Mouse (Mus musculus): Measurements from ENCODE around the gene Mcpt8.
"Not testable (repeated sequence)": the region's sequence is repeated elsewhere in the genome, so short reads cannot be mapped to it uniquely, and the experiment has no call there.

Gene Mcpt8

DNA sequence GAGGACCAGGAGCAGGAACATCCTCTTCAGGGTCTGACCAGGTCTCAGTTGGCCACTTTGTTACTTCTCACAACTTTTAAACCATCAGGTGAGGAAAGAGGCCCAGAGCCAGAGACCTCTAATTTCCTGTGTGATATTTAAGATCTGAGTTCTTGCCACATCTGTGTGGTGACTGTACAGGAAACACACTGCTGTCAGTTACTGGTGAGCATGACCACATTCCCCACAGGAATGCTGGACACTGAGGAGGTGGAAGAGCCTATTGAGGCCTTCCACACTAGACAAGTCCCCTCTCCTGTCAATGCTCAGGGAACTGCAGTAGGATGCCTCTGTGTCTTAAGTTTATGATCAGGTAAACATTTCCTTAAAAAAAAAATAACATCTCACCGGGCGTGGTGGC is at the start of gene Mcpt8:
TSS of gene Mcpt8 (minus strand) at position 107 of the 400 bp plus-strand sequence.
- DNase-seq: peak; percentile 71

GRCm38 (mm10) chr14:56133675-56134074 is 48.6 kb upstream of the Mcpt8 start:
- DNase-seq: peak; percentile 46

DNA sequence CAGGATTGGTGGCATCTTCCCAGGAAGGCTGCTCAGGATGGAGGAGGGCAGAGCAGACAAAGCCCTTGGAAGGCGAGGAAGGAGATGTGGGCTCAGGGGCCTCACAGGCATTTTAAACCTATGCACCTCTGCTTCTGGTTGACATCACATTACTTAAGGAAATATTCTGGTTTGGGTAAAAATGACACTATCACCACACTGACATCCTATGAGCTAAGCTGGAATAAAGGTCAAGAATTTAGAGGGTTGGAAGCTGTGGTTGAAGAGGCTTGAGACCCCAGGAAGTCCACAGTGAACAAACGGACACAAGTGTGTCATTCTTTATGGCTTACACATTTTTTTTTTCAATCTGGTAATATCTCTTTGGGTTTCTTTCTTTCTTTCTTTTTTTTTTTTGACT is 47.4 kb upstream of the Mcpt8 start, which contains the start of gene Gzmd:
TSS of gene Gzmd (minus strand) at position 101 of the 400 bp plus-strand sequence.
- not testable (repeated sequence) for DNase-seq

- DNase-seq: no peak
Measured at GRCm38 (mm10) chr14:56128341-56128740, 43.3 kb upstream of the Mcpt8 start.

- DNase-seq: no peak
Measured at GRCm38 (mm10) chr14:56123516-56123915, 38.4 kb upstream of the Mcpt8 start.

GRCm38 (mm10) chr14:56120525-56120924 is 35.5 kb upstream of the Mcpt8 start, which contains the start of gene Gzme:
Gzme (minus strand) TSS chr14:56120625.
- DNase-seq: peak; percentile 4

GRCm38 (mm10) chr14:56115531-56116310 is 30.6 kb upstream of the Mcpt8 start:
- DNase-seq: peak; percentile 68

DNA sequence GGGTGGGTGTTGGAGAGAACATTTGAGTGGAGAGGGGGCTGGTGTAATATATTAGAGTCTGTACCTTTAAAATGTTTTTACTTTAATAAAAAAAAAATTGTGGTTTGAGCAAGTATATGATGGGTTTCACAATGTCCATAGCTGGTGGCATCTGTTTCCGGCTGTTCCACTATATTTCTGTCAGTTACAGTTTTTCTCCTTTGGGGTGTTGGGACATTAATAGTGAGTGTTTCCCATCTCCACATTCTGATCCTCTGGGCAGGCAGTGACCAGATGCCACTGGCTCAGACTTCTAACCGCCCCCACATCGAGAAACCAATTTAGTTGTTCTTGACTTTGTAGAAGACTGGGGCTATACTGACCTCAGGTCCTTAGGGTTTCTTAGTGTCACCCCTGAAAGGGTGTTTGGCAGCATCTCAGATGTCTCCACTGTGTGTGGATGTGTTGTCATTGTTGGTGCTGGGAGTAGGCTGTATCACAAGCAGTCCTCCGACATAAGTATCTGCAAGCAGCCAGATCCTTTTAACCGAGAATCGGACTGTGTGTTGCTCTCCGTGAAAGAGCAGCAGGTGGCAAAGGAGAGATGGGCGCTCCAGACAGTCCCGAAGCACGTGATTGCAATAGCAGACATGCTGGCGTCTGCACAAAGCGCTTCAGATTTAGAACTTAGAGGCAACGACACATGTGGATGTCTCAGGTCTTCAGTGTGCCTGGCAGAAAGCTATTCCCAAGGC is 20.5 kb upstream of the Mcpt8 start:
- peak; percentile 79 for DNase-seq

- DNase-seq: peak; percentile 56
Measured at GRCm38 (mm10) chr14:56105016-56105415, 19.9 kb upstream of the Mcpt8 start.

DNA sequence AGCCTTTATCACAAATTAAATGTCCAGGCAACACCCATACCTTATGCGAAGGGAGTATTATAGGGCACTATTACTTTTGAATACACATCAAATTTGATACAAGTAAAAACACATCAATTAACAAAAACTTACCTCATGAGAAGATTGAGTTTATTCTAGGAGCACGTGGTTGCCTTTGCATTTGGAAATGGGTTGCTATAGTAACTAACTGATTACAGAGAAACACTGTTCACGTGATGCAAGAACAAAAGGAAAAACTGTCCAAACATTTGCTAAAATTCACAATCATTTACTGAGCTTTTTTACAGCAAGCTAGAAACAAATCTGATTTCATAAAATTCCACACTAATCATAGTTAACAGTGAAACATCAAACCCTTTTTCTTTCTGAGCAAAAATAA is 18.4 kb upstream of the Mcpt8 start:
- DNase-seq: no peak

GRCm38 (mm10) chr14:56102386-56102785 is 17.3 kb upstream of the Mcpt8 start, which contains the start of gene Ctsg:
Ctsg (minus strand) TSS chr14:56102574.
- DNase-seq: peak; percentile 81

DNA sequence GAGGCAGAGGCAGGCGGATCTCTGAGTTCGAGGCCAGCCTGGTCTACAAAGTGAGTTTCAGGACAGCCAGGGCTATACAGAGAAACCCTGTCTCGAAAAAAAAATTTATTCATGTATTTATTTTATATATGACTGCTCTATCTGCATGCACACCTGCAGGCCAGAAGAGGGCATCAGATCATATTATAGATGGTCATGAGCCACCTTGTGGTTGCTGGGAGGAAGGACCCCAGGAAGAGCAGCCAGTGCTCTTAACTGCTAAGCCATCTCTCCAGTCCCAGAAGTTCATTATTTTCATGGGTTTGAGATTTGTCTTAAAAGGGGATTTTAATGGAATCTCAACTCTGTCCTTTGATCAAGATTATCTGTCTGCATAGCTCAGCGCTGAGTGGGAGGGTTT is 13.9 kb upstream of the Mcpt8 start:
- DNase-seq: peak; percentile 45

DNA sequence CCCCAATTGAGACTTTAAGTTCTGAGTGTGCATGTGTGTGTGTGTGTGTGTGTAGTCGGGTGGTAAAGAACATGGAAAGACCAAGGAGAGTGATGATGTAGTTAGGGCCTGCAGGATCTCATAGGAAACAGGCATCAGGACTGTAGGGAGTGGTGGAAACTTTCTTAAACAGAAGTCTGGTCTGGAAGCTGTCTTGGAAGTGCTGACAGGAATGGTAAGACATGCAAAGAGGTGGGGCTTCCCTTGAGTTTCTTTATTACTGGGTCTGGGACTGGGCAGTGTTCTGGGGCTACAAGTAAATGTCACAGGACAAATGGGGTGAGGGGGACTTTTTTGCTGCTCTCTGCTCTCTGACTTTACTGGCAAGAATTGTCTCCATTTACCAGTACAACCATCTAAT is 12.5 kb upstream of the Mcpt8 start:
- no peak for DNase-seq

DNA sequence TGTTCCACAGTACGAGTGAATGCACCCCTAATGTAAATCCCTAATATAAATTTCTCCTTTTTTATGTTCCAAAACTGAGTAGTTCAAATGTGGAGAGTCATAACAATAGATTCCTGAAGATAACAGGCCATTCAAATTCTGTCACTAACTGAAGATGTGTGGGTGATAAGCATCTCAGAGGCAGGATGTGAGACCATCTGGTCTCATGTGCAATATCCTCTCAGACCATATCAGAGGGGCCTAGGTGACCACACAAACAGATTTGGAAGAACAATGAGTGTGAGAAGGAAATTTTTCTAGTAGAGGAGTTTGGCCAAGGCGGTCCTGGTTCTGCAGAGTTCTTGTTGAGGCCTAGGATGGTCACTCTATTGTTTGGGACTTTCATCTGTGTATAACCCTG is 8.3 kb upstream of the Mcpt8 start:
- DNase-seq: peak; percentile 49

- DNase-seq: peak; percentile 68
Measured at GRCm38 (mm10) chr14:56086711-56087110, 1.6 kb upstream of the Mcpt8 start.

- DNase-seq: peak; percentile 36
Measured at GRCm38 (mm10) chr14:56082016-56082415, 3.1 kb downstream of the Mcpt8 start.

- not testable (repeated sequence) for DNase-seq
Measured at GRCm38 (mm10) chr14:56062213-56062612, 22.9 kb downstream of the Mcpt8 start, which contains the start of gene Mcpt4. Mcpt4 (minus strand) TSS chr14:56062313.

GRCm38 (mm10) chr14:56057722-56058121 is 27.4 kb downstream of the Mcpt8 start:
- no peak for DNase-seq

GRCm38 (mm10) chr14:56055408-56055807 is 29.7 kb downstream of the Mcpt8 start:
- DNase-seq: no peak

- DNase-seq: not testable (repeated sequence)
Measured at GRCm38 (mm10) chr14:56041792-56042191, 43.3 kb downstream of the Mcpt8 start, which contains the start of gene Mcpt2. Mcpt2 (plus strand) TSS chr14:56042041.

GRCm38 (mm10) chr14:56034433-56034832 is 50.6 kb downstream of the Mcpt8 start:
- no peak for DNase-seq
